Mouse (Mus musculus) erythroblast, embryonic 14.5 days (primary cell): ENCODE results near the gene Gm5849.

Source experiments
- GATA1 ChIP-seq: IDR thresholded peaks from 2 replicates; pipeline ENCODE4 v1.6.1; 2012; ENCODE audit warnings: low read length, inconsistent platforms, mixed read lengths
- TAL1 ChIP-seq: IDR thresholded peaks from 3 replicates; pipeline ENCODE4 v1.6.1; 2012; ENCODE audit warnings: low read length, inconsistent platforms, mixed read lengths

DNA sequence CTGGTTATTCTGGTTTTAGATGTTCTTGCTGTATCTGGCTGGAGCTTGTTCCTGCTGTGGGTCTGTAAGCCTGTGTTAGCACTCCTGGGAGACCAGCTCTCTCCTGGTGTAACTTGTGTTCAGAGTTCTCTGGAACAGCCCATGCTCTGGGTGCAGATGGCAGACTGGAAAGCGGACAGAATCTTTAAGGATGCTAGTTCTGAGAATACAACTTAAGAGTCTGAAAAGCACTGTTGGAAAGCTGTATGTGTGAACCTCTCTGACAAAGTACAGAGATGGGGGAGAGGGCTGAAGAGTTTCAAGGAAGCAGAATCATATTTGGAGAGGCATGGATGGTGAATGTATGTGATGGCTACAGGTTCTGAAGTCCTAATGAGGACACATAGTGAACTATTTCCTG, 28.0 kb downstream of the Gm5849 start:
- TF ChIP-seq GATA1 (no peak), TAL1 (no peak)
